Mouse (Mus musculus) layer of hippocampus, adult 11-12 months (tissue): Measurements from ENCODE around the gene Perm1.

Experiments used
- DNase-seq: peaks from one replicate; pipeline ENCODE4 v3.0.0; 2022; ENCODE audit warnings: low spot score

Gene Perm1

DNA sequence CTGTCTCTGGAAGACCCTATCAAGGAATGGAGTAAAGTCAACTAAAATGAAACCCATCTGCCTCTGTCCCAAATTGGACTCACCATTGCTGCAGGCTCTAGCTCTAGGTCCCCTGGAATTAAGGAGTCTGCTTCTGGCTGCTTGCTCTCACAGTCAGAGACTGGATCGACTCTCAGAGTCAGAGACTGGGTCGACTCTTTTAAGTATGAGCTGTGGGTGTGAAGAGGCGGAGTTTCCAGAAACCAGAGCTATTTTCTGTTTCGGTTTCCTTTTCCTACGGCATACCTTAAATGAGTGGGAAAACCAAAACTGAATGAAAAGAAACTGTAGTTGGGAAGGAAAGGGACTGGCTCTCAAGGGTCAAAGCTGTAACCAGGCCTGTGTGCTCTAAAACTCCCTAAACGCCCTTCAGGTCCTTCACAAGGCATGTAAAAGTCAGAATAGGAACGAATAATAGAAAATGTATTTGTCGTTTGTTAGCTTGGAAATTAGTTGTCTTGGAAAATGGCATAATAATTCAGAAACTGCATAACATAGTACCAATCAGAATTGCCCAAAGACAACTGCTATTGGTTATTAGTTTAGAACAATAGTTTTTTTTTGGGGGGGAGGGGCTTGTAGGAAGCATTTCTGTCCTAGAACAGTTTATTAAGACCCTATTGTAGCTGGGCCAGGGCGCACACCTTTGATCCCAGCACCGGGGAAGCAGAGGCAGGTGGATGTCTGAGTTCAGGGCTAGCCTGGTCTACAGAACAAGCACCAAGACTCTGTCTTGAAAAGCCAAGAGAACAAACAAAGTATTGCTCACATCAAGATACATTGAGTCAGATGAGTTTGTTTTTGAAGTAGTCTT is 14.8 kb upstream of the Perm1 start, which contains the start of gene Isg15:
TSS of gene Isg15 (minus strand) at position 196 of the 853 bp plus-strand sequence.
- no peak for DNase-seq

DNA sequence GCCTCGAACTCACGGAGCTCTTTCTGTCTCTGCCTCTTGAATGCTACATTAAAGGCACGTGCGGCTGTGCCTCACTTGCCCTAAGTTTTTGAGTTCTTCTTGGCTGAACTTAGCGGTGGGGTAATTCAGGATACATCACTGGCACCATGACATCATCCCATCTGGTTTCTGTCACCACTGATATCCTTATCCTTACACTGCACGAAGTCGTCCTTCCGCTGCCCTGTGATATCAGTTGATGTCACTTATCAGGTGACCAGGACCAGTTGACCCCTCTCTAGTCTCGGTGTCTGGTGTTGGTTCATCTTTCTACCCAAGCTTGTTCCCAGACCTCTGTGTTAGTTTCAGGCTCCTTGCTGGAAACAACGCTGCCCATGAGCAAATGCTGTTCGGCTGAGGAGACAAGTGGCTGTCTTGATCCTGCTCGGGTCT is 13.2 kb upstream of the Perm1 start:
- no peak for DNase-seq

DNA sequence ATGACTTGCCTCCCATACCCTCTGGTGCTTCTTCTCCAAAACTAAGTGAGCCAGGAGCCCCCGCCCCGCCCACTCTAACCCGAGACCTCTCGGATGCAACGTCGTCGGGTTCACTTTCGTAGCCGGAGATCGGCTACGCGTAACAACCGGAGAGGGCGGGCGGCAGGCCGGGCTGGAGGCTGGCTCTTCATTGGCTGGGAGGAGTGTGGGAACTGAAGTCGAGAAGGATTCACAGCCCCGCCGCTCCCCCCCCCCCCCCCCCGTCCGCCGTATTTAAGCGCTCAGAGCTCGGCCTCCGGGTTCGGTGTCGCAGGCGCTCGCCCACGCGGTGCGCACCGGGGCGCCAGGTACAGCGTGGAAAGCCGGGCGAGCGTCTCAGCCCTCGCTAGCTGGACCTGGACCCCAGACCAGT is 12.7 kb upstream of the Perm1 start, which contains the start of gene AW011738:
TSS of gene AW011738 (plus strand) at position 304 of the 412 bp plus-strand sequence.
- DNase-seq: peak; percentile 63

DNA sequence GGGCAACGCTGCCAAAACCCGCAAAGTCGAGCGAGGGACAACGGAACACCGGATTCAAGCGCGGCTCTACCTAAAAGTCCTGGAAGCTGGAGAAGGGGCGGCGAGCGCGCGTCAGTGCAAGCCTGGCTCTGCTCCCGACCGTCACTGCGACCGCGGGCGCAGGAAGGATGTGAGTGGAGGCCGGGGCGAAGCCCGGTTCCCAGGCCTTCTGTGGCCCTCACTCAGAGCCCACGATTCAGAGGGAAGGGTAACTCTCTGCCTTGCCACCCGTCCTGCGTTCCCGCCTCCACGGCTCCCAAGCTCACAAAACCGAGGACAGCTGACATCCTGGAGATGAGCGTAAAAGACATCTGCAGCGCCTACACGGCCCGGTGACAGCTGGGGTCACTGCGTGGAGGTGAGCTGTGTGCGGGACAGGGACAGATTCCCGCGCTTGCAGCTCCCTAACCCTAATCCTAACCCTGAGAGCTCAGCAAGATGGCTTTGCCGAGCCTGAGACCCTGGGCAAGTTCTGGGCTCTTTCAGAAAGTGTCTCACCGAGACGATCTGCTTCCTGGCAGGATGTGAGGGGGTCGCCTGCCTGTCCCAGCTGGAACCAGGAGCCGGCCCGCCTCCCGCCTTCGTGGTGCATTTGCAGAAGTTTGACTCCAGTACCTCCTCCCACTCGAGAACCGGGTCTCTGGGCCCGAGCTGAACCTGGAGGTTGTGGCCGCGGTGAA is 12.1 kb upstream of the Perm1 start:
- no peak for DNase-seq

DNA sequence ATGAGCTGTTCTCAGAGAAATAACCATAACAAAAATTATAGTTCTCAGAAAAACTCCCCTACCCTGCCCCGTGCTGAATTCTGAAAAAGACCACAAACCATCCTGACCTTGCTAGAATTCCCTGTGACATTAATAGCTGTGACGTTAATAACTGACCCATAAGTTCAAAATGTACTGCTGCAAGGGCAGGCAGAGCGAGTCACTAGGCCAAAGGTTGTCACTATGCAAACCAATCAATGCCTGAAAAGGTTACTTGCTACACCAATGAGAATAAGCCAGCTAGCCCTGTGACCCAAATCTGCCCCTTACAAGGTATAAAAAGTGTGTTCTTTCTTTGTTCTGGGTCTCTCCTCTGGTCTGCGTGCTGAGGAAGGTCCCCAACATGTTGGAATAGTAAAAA is 6.8 kb upstream of the Perm1 start:
- DNase-seq: no peak

DNA sequence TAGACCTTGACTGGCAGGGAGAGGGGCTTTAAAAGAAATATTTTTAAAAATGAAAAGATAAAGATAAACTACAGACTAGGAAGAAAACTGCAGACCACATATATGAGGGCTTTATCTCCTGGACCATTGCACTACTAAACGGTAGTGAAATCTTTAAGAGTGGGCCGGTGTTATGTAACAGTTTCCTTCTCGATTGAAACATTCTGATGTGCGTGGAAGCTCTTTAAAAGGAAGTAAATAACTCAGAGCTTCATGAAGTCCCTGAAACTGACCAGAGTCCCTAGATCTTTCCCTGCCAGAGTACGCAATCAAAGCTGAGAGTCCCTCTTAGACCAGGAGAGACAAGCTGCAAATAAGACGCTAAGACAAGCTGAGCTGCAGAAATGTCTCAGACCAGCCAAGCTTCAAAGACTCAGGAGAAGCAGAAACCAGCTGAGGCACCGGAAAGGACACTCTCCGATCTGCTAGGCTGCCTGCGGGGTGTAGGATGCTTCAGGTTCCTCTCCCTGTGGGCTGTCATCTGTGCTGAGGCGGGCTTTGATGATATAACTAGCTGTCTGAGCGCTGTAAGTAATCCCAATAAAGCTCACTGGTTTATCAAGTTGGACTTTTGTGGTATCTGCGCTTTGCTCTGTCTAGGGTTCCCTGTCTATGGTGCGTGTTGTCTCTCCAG is 5.6 kb upstream of the Perm1 start:
- DNase-seq: no peak

DNA sequence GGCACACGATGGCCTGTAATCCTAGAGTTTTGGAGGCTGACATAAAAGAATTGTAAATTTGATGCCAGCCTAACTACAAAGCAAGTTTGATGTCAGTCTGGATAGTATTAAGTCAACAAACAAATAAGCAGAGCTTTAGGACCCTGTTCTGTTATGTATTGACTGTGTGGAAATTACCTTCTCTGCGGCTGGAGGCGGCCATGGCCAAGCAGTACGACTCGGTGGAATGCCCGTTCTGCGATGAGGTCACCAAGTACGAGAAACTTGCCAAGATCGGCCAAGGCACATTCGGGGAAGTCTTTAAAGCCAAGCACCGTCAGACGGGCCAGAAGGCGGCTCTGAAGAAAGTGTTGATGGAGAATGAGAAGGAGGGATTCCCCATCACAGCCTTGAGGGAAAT is 2.5 kb upstream of the Perm1 start:
- no peak for DNase-seq

DNA sequence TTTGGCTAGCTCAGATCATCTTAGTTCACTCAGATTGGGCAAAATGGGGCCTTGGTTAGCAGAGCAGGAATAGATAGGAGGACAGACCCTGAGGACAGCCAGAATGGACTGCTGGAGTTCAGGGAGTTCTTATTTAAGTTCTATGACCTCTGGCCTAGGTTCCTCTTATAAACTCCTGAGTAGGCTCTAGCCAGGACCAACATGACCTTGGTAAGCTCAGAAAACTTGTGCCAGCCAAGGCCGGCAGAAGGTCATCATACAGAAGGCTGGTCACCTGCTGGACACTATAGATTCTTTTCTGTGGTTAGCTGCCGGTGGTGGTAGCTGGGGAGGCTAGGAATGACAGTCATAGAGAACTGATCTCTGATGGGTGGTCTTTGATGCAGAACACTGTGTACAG is 528 bp downstream of the Perm1 start:
- DNase-seq: no peak

DNA sequence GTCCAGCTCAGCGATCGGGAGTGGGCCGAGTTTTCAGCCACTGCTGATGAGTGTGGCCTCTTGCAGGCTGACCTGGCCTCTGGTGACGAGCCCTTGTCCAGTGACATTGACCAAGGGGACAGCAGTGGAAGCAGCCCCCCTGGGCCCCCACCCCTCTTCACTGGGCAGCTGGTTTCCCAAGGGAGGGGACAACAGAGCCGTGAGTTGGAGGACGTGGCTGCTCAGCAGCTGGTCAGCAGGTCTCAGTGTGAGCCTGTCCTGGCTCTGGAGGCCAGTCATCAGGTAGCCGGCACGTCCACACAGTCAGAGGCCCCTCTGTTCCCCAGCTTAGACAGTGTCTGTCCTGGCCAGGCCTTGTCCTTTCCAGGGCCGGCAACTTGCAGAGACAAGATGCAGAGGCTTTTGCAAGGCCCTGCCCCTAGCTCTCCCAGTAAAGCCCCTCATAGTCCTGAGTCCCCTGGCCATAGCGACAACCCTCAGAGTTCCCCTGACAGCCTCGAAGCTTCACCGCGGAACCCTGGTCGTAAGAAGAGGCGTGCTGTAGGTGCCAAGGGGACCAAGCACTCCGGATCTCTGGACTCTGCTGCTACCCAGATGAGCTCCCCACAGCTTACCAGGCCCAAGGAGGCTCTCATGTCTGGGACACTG is 1.5 kb downstream of the Perm1 start:
- no peak for DNase-seq

DNA sequence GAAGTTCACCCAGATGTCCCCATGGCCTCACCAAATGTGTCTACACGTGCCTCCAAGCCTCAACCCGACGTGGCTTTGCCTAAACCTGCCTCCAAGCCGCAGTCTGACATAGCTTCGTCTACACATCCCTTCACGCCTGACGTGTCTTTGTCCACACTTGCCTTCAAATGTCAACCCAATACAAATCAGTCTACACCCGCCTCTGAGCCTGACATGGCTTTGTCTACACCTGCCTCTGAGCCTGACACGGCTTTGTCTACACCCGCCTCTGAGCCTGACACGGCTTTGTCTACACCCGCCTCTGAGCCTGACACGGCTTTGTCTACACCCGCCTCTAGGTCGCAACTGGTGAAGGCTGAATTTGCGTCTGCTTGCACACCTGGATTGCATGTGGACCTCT is 2.2 kb downstream of the Perm1 start:
- no peak for DNase-seq

DNA sequence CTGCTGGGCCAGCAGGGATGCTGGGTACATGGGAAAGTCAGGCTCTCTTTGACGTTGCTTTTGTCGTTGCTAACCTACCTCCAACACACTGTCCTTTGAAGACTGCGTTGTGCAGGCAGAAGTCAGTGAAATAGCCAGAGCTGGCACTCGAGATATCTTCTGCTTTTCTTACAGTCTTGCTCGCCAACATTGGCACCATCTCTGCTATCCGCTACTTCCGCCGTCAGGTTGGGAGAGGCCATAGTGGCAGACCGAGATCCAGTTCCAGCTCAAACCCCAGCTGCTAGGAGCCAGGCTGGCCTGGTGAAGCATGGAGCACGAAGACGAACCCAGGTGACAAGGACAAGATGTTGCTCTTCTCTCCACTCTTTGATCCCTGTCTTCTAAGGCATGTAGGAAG is 4.3 kb downstream of the Perm1 start:
- DNase-seq: no peak

DNA sequence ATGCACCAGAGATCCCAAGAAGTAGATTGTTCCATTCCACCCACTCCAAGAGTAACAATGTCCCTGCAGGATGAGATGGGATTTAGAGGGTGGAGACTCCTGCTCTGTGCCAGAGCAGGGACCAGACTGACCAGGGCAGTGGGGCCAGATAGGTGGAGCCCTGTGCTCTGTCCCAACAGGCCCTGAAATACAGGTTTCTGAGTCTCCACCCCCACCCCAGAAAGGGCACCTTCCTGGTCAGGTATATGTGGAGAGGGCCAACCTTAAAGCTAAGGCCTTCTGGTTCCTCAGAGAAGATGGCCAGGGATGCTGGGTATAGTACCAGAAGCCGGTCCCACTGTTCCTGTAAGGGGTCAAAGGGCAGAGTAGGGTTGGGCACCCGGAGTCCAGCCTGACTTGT is 8.6 kb downstream of the Perm1 start:
- no peak for DNase-seq

DNA sequence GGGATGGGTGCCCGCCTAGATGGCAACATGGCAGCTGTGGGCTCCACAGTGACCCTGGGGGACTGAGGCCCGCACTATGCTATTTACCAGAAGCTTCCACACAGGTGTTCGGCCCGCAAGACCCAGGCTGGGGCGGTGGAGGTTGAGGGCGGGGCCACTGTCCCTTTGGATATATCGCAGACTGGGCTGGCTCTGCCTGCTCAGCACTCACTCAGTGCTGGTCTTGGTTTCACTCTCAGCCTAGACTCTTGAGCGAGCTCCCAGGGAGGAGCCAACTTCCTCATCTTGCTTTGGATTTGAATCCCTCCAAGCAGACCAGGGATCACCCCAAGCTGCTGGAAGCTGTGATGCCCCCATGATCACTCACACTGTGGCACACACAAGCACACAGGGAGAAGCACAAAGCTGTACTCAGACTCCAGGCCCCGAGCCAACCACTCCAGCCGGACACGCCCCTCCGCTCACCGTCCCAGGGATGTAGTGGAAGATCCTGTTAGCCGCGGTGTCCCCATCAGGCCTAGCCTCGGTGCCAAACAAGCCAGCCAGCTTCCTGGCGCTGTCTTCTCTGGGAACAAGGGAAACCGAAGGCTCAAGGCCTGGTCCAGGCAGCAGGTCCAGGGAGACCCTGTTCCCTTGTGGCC is 12.2 kb downstream of the Perm1 start:
- no peak for DNase-seq

DNA sequence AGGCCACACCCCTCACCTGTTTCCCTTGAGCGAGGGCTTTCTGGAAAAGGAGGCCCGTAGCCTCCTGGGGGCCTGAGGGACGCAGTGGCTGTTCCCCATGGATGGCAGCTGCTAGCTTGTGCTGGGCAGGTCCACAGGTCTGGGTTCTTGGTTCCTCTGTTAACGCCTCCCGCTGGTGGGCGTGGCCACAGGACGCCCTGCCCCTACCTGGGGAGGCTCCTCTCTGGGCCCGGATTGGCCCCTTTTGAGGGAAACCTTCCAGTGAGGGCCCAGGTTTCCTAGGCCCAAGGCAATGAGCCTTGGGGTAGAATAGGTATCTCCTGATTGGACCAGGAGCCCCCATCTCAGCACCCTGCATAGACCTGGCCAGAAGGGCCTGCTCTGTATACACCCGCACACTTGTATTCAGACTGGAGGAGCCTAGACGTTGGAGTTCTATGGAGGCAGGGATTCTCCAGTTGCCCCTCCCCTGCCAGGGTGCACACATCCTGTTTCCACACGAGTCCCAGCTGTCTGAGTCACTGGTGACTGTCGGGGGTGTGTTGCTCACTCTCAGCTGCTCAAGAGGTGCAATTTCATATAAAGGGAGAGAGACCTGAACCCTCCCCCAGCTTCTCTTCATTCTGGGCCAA is 12.8 kb downstream of the Perm1 start:
- DNase-seq: no peak

DNA sequence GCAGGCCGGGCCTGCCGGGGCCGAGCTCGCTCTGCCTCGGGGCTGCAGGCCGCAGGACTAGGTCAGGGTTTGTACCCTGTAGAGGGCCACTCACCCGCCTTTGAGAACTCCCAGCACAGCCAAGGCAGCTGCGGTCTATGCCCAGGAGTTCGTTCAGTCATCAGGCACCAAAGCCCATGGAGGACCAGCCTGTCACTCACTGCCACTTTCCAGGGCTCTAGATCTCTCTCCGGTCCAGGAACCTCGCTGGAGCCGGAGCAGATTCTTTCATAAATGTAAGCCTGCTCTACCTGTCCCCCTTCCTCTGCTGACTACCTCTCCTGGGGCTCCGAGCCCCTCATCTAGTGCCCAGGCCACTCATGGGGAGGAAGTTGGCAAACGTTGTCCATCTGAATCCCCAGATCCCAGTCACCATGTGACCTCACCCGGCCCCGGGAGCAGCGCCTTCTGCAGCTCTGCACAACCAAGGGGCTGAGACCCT is 18.4 kb downstream of the Perm1 start:
- no peak for DNase-seq

DNA sequence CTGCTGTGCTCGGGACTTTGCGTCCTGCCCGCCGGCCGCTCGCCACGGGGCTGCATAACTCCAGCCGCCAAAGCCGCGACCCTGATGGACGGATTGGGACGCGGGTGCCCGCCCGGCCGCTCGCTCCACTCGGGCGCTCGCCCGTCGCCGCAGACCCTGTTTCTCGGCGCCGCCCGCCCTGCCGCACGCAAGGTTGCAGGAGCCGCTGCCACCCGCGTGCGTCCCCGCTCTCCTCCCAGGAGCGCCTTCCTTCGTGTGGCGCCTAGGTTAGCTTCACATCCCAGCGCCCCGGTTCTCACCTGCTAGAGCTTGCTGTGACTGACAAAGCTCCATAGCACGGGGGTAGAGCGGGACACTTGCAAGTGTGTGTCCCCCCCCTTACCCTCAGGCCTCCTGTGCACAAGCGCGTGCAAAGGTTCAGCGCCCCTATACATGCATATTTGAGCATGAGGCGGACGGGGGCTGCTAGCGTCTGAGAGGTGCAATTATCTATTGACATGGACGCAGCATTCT is 19.1 kb downstream of the Perm1 start, which contains the start of gene Plekhn1:
TSS of gene Plekhn1 (minus strand) at position 157 of the 513 bp plus-strand sequence.
- DNase-seq: peak; percentile 75

DNA sequence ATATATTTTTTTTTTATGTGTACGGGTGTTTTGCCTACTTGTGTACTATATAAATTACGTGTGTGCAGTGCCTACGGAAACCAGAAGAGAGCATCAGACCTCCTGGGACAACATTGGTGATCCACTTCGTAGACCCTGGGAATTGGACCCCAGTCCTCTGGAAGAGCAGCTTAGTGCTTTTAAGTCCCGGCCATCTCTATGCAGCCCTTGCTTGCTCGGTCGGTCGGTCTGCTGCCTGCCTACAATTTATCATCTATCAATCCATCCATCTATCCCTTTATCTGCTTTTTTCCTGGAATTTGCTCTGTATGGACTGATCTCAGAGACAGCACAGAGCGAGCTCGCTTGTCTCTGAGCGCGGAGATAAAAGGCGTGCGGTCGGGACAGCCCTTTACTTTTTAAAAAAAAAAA is 19.7 kb downstream of the Perm1 start:
- DNase-seq: no peak

DNA sequence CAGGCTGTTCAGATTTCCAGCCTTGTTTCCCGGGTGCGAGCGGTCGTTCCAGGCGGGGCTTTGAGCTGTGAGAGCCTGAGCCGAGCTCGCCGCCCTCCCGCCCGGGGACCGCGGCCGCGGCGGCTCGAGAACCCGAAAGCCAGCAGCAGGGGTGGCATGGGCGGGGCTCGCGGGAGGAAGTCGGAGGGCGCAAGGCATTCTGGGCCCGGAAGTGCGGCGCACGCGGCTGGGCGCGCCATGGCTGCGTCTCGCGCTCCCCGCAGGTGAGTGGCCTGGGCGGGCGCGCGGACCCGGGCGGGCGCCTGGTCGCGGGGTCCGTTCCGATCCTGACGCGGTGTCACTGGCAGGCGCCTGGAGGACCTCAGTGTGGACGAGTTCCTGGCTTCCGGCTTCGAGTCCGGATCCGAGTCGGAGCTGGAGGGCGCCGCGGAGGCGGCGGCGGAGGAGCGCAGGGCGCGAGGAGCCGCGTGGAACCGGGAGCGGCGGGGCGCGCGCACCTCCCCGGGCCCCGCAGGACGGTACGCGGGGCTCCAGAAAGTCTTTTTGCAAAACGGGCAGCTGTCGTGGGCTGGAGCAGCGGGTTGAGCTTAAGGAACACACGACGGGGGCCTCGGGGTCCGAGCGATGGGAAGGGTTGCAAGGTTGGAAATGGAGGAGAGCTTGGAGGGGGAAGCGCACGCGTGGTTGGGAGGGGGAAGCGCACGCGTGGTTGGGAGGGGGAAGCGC is 20.3 kb downstream of the Perm1 start, which contains the start of gene Noc2l:
TSS of gene Noc2l (plus strand) at position 203 of the 726 bp plus-strand sequence.
- peak; percentile 86 for DNase-seq

DNA sequence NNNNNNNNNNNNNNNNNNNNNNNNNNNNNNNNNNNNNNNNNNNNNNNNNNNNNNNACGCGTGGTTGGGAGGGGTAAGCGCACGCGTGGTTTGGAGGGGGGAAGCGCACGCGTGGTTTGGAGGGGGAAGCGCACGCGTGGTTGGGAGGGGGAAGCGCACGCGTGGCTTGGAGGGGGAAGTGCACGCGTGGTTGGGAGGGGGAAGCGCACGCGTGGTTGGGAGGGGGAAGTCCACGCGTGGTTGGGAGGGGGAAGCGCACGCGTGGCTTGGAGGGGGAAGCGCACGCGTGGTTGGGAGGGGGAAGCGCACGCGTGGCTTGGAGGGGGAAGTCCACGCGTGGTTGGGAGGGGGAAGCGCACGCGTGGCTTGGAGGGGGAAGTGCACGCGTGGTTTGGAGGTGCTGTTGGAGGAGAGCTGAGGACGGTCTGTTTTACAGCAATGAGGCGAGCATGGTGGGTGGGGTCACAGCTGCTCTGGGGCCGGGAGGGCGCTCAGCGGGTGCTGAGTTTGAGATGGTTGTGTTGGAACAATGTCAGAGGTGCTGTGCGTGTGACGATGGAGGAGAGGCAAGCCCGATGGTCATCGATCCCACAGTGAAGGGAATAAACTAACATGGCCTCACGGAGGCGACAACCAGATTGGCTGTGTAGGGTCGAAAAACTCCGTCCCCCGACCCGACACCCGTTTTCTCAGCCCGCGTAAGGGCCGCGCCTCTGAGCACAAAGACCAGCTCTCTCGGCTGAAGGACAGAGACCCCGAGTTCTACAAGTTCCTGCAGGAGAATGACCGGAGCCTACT is 21.2 kb downstream of the Perm1 start:
- DNase-seq: no peak
